Mouse (Mus musculus): ENCODE data around the gene Bsdc1. TPM values are rescaled to one million over a fixed set of nuclear protein-coding genes. Genes with fewer than 3 reads are reported as not detected.
"Not testable (repeated sequence)": the region's sequence is repeated elsewhere in the genome, so short reads cannot be mapped to it uniquely, and the experiment has no call there.

Gene Bsdc1
- total RNA-seq, 1 experiment from 2014 or later: 26.4 TPM

DNA sequence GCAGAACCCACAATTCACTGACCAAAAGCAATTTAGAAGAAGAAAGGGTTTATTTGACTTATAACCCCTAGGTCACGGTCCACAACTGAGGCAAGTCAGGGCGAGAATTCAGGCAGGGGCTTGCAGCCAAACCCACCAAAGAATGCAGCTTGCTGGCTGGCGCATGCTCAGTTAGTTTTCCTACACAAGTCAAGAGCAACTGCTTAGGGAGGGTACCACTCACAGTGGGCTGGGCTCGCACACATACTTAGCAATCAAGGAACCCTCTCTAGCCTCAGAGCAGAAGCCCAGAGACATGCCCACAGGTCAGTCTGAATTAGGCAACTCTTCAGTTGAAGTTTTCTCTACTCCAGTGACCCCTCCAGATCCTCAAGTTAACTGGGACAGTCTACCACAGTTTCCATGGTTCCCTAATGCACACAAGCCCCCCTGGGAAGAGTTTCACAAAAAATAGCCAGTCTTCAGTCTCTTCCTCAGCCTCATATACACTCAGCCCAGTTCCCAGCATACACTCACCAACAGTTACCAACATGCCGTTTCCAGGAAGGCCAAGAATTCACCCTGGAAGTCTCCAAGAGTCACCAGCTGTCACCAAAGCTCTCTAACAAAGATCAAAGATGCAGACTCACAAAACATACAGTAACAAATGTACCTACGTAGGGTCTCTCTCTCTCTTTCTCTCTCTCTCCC is 49.5 kb downstream of the Bsdc1 start:
- no peak for ATAC-seq (replicated peaks; ENCODE audit: low read depth, poor library complexity, severe bottlenecking)

DNA sequence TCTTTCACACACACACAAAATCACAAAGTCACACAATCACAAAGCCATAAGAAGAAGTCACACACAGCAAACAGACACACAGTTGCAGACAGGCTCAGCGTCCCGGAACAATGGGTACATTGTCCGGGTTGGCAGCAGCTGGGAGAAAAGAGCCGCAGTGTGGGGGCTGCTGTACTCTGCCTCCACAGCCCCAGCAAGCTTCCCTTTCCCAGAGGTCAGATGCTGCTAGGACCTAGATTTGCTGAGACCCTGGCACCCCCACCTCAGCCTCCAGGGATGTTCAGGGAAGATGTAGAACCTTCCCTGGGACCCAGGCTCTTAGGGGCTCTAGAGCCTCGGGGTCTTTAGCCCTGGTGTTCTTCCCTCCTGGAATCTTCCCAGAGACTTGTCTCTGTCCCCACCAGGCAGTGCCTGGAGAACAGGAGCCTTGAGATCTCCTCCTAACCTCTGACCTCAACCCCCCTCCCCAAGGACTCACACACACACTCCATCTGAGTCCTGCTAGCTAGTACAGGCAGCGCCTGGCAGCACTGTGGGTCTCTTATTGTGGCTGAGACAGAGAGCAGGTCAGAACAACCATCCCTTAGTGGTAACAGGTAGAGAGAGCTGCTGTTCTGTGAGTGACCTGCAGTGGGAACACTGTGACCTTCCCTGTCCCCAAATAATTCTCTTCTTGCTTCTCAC is 50.2 kb downstream of the Bsdc1 start:
- ATAC-seq (replicated peaks; ENCODE audit: low read depth, poor library complexity, severe bottlenecking): no peak

DNA sequence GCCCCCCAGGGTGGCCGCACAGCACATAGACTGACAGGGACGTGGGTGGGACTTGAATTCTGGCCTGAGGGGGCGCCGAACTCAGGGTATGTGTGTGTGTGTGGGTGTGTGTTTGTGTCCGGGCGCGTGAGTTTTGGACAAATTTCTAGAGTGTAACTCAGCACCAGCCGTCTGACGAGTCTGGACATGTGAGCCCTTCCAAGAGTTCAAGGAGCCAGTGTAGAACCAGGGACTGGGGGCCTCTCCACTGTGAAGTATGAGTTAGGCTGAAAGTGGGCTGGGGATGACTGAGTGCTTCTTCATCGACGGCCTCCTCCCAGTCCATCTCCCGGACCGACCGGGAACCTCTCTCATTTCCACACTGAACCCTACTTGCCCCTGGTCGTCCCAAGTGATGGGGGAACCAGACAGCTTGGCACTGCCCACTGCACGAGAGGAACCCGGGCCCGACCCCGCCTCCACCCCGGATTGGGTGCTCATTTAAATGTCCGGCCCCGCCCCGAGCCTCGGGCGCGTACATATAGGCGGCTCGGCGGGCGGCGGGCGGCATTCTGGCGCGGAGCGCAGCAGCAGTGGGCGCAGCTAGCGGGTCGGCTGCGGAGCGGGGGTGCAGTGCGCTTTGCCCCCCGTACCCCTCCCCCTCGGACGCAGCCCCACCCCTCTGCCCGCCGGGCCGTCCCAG is 51.8 kb downstream of the Bsdc1 start, which contains the start of gene Marcksl1:
Marcksl1 (plus strand) TSS at position 496 of the 682 bp plus-strand sequence.
- ATAC-seq (replicated peaks; ENCODE audit: low read depth, poor library complexity, severe bottlenecking): peak; percentile 80

DNA sequence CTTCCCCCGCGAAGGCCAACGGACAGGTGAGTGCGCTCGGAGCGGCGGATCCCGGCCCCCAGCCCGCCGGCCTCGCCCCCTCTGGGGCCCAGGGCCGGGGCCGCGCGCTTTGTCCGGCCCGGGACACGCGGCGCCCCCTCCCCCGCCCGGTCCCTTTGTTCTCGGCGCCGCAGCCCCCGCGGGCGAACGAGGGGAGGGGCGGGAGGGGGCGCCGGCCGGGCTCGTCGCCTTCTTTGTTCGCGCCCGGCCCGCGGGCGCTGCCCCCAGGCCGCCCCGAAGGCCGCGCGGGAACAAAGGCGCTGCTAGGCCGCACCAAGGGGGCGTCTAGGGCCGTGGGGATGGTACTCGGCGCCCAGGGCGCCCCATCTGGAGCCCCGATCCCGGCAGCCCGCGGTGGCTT is 52.5 kb downstream of the Bsdc1 start:
- ATAC-seq (replicated peaks; ENCODE audit: low read depth, poor library complexity, severe bottlenecking): no peak

DNA sequence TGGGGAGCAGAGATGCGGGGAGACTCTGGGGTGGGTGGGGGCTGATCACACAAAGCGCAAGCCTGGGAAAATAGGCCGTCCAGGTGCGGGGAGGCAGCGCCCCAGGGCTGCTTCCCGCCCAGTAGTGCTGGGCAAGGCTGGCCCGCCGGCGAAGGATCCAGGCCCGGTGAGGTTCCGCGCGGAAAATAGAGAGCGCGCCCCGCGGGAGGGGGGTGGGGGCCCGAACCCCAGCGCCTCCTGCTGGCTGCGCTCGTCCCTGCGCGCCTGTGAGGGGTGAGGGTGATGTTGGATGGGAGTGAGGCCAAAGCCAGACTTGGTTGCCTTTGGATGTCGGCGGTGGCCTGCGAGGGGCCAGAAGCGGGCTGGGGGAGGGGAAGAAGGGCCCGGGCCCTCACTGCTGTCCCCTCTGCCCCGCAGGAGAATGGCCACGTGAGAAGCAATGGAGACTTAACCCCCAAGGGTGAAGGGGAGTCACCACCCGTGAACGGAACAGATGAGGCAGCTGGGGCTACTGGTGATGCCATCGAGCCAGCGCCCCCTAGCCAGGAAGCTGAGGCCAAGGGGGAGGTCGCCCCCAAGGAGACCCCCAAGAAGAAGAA is 53.0 kb downstream of the Bsdc1 start:
- peak; percentile 62 for ATAC-seq (replicated peaks; ENCODE audit: low read depth, poor library complexity, severe bottlenecking)

GRCm38 (mm10) chr4:129516925-129517324 is 55.5 kb downstream of the Bsdc1 start:
- ATAC-seq (replicated peaks; ENCODE audit: low read depth, poor library complexity, severe bottlenecking): no peak

- no peak for ATAC-seq (replicated peaks; ENCODE audit: low read depth, poor library complexity, severe bottlenecking)
Observed at GRCm38 (mm10) chr4:129518519-129518918, 57.1 kb downstream of the Bsdc1 start.

DNA sequence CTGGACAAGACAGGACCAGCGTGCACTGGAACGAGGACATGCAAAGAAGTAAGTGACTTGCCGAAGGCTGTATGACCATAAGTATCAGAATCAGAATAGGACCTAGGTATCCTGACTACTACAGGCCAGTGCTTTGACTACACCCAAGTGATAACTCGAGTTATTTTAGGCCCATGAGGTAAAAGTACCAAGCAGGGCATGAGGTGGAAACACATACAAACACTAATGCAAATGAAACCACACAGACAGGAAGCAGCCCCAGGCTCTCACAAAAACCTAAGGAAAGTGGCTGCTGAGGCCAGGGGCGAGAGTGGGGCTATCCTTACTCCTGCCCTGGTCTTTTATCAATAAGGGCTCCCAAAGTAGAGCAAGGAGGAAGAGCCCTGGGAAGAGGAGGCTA is 64.0 kb downstream of the Bsdc1 start:
- no peak for ATAC-seq (replicated peaks; ENCODE audit: low read depth, poor library complexity, severe bottlenecking)

- no peak for ATAC-seq (replicated peaks; ENCODE audit: low read depth, poor library complexity, severe bottlenecking)
Observed at GRCm38 (mm10) chr4:129525889-129526288, 64.5 kb downstream of the Bsdc1 start.

DNA sequence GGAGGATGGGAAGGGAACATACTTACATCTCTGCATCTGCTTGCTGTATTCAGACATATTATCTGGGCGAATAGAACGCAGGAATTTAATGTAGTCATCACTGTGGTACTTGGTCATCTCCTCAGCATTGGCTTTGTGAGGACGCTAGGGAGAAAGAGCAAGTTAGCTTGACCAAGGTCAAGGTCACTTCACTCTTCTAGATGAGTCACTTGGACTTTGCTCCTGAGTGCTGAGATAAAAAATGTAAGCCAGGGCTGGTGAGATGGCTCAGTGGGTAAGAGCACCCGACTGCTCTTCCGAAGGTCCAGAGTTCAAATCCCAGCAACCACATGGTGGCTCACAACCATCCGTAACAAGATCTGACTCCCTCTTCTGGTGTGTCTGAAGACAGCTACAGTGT is 67.5 kb downstream of the Bsdc1 start:
- ATAC-seq (replicated peaks; ENCODE audit: low read depth, poor library complexity, severe bottlenecking): not testable (repeated sequence)

Other genes with a start within 250 kb of the Bsdc1 start
- 0.15 and 1.1 TPM in 2 replicates for gene C77080, start 200.2 kb upstream of the Bsdc1 start, total RNA-seq (2017)
- not detected in 2 replicates for gene Sync, start 174.0 kb upstream of the Bsdc1 start, total RNA-seq (2017)
- 120 and 139 TPM in 2 replicates for gene Rbbp4, start 126.2 kb upstream of the Bsdc1 start, total RNA-seq (2017)
- gene Zbtb8os, start 125.9 kb upstream of the Bsdc1 start, total RNA-seq (2017): 59.1 and 73.1 TPM in 2 replicates
- 9.6 and 10.6 TPM in 2 replicates for gene Zbtb8a, start 83.5 kb upstream of the Bsdc1 start, total RNA-seq (2017)
- not detected in 2 replicates for gene Zbtb8b, start 20.7 kb upstream of the Bsdc1 start, total RNA-seq (2017)
- not detected in 2 replicates for gene Tssk3, start 29.4 kb downstream of the Bsdc1 start, total RNA-seq (2017)
- not detected in 2 replicates for gene Fam229a, start 29.6 kb downstream of the Bsdc1 start, total RNA-seq (2017)
- gene Marcksl1, start 52.0 kb downstream of the Bsdc1 start, total RNA-seq (2017): 80.7 and 93.1 TPM in 2 replicates
- gene Hdac1, start 81.1 kb downstream of the Bsdc1 start, total RNA-seq (2017): 75.8 and 103 TPM in 2 replicates
- gene Lck, start 112.1 kb downstream of the Bsdc1 start, total RNA-seq (2017): 8.1 and 17.5 TPM in 2 replicates
- not detected in 2 replicates for gene Fam167b, start 117.0 kb downstream of the Bsdc1 start, total RNA-seq (2017)
- gene Eif3i, start 139.1 kb downstream of the Bsdc1 start, total RNA-seq (2017): 256 and 262 TPM in 2 replicates
- 82.7 and 92.3 TPM in 2 replicates for gene Tmem234, start 139.1 kb downstream of the Bsdc1 start, total RNA-seq (2017)
- not detected in 2 replicates for gene Dcdc2b, start 152.7 kb downstream of the Bsdc1 start, total RNA-seq (2017)
- 11.1 and 17.1 TPM in 2 replicates for gene Iqcc, start 157.5 kb downstream of the Bsdc1 start, total RNA-seq (2017)
- gene Ccdc28b, start 162.4 kb downstream of the Bsdc1 start, total RNA-seq (2017): 48.6 and 59.3 TPM in 2 replicates
- gene Txlna, start 179.5 kb downstream of the Bsdc1 start, total RNA-seq (2017): 112 and 134 TPM in 2 replicates
- 21.9 and 26.2 TPM in 2 replicates for gene Kpna6, start 211.2 kb downstream of the Bsdc1 start, total RNA-seq (2017)
- 7.9 and 9.6 TPM in 2 replicates for gene Tmem39b, start 235.3 kb downstream of the Bsdc1 start, total RNA-seq (2017)

Measured in common myeloid progenitor, adult 5-6 weeks (primary cell).